Comparison of ENCODE assay signal across 9 mouse cellular contexts in the genomic region with DNA sequence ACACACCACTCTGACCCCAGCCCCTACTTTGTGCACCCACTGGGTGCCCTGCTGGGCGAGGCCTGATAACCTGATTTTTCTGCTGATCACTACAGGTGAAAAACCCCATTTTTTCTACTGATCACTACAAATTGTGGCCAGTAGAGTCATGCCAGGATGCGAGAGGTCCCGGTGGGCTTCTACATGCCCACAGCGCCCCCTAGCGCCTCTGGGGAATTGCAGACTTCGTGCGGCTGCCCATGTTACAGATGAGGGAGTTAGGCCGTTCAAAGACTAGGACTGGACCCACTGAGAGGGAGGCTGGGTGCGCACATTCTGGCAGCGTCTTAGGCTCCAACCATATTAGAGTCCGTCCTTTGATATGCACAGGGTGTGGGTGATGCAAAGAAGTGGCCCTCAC. TPM values are rescaled to one million over a fixed set of nuclear protein-coding genes. Genes with fewer than 3 reads are reported as not detected.
A peak's percentile ranks its signal among the peaks of the same experiment; 100 is the strongest.
DNase-seq lines count a peak whose midpoint lies in the region; ATAC-seq and TF ChIP-seq lines count a peak whose summit lies in the region.
"Had no signal": no experiment of that assay in that cellular context is flagged by ENCODE, and none has a peak within 500 bp of the region (broad histone marks: within the 10 kb centered on the region; RNA-seq: fewer than 3 reads in every experiment).

No protein-coding gene starts in this region.

- TF ChIP-seq CTCF in embryonic fibroblast, embryonic 13.5 days (IDR thresholded peaks at IDR 0.05; ENCODE audit: borderline replicate concordance, insufficient read depth, low read length) = 0 out of 2 replicates have a peak, but pooled peaks have one; percentile 27
- TF ChIP-seq CTCF in testis, adult 2 months (IDR thresholded peaks at IDR 0.05; ENCODE audit: control insufficient read depth, insufficient read depth, insufficient replicate concordance, low read depth, low read length) = peak; percentile 85

- no peak overlapping the region for H3K27ac ChIP-seq in embryonic fibroblast, embryonic 13.5 days (ENCODE audit: insufficient read depth, low read length)
- no peak overlapping the region for H3K27ac ChIP-seq in intestine, embryonic 16.5 days (ENCODE audit: low read length)
- no peak overlapping the region for H3K27ac ChIP-seq in midbrain, embryonic 10.5 days (replicated peaks)
- no peak overlapping the region for H3K27ac ChIP-seq in testis, adult 2 months (ENCODE audit: control insufficient read depth, insufficient read depth, low read depth, low read length)

- H3K9ac ChIP-seq in intestine, embryonic 16.5 days (ENCODE audit: low read depth, low read length) = peak overlapping the region; percentile 37; the same call in 1 of the 2 replicates

- 0 out of 2 replicates have a peak, but pooled peaks cover 3% of the 10 kb centered on the region for H3K27me3 ChIP-seq in intestine, embryonic 16.5 days (replicated peaks; ENCODE audit: control insufficient read depth, insufficient read depth, low read length)
- H3K27me3 ChIP-seq in midbrain, embryonic 10.5 days (ENCODE audit: low read depth, poor library complexity, severe bottlenecking) = peaks cover 21% of the 10 kb centered on the region
- no peaks in the 10 kb centered on the region for H3K27me3 ChIP-seq in testis, adult 2 months (ENCODE audit: control insufficient read depth, insufficient read depth, low read length)

- peak overlapping the region; percentile 33 for H3K4me2 ChIP-seq in intestine, embryonic 16.5 days (ENCODE audit: low read depth, low read length)

- H3K4me1 ChIP-seq in embryonic fibroblast, embryonic 13.5 days (ENCODE audit: control insufficient read depth, insufficient read depth, low read length) = no peaks in the 10 kb centered on the region
- peaks cover 10% of the 10 kb centered on the region; the same call in 1 of the 2 replicates for H3K4me1 ChIP-seq in intestine, embryonic 16.5 days (ENCODE audit: control insufficient read depth, insufficient read depth, low read length)
- H3K4me1 ChIP-seq in midbrain, embryonic 10.5 days = peaks cover 10% of the 10 kb centered on the region
- H3K4me1 ChIP-seq in testis, adult 2 months (ENCODE audit: control insufficient read depth, insufficient read depth, low read length) = peaks cover 9% of the 10 kb centered on the region

- 29% methylated on average over 11 of the region's 11 CpGs for WGBS in intestine, embryonic 16.5 days
- WGBS in midbrain, embryonic 10.5 days = 23% methylated on average over 11 of the region's 11 CpGs

- H3K4me3 ChIP-seq in embryonic fibroblast, embryonic 13.5 days (ENCODE audit: insufficient read depth, low read length) = no peak overlapping the region
- H3K4me3 ChIP-seq in intestine, embryonic 16.5 days (ENCODE audit: low read length) = peak overlapping the region; percentile 18; the same call in 1 of the 2 replicates
- H3K4me3 ChIP-seq in midbrain, embryonic 10.5 days = peak overlapping the region; percentile 34
- peak overlapping the region; percentile 53 for H3K4me3 ChIP-seq in testis, adult 2 months (ENCODE audit: control insufficient read depth, low read depth, low read length)

- no peaks in the 10 kb centered on the region for H3K9me3 ChIP-seq in intestine, embryonic 16.5 days (ENCODE audit: control insufficient read depth, low read length)
- no peaks in the 10 kb centered on the region for H3K9me3 ChIP-seq in midbrain, embryonic 10.5 days (replicated peaks)

- H3K36me3 ChIP-seq in intestine, embryonic 16.5 days (ENCODE audit: control insufficient read depth, insufficient read depth, low read length) = no peaks in the 10 kb centered on the region
- no peaks in the 10 kb centered on the region for H3K36me3 ChIP-seq in midbrain, embryonic 10.5 days
- no peaks in the 10 kb centered on the region for H3K36me3 ChIP-seq in testis, adult 2 months (ENCODE audit: control insufficient read depth, insufficient read depth, low read length)

- no peak for ATAC-seq in intestine, embryonic 16.5 days

- DNase-seq in adrenal gland, postnatal 14 days = peak; percentile 60
- DNase-seq in adrenal gland, adult 2 months = no peak
- peak; percentile 65 to 71 for DNase-seq in right cerebral cortex, postnatal 10 days (ENCODE audit: low spot score in 2 of 2)
- no peak for DNase-seq in right cerebral cortex, adult 18-20 months
- DNase-seq in midbrain, embryonic 10.5 days (ENCODE audit: low spot score) = peak; percentile 66

- TF ChIP-seq POLR2A in embryonic fibroblast, embryonic 13.5 days (IDR thresholded peaks at IDR 0.05; ENCODE audit: low read depth, low read length) = no peak
- no peak for TF ChIP-seq POLR2A in testis, adult 2 months (IDR thresholded peaks at IDR 0.05; ENCODE audit: control insufficient read depth, low read depth, low read length)

RNA-seq across cellular contexts. Expression of gene Myl10, which starts 21.9 kb away (rescaled TPM):
- total RNA-seq in adrenal gland, postnatal 14 days (2021) = not detected in 2 replicates
- total RNA-seq in adrenal gland, adult 2 months (2021) = not detected
- polyA plus RNA-seq in adrenal gland, adult 2 months (2012; rRNA removed) = not detected in 2 replicates
- polyA plus RNA-seq in embryonic fibroblast, embryonic 13.5 days (2011; ENCODE audit: insufficient read length, low read depth, missing spikeins) = not detected in 2 replicates
- not detected in 2 replicates for polyA plus RNA-seq in intestine, embryonic 16.5 days (2015; fragmentation: Nextera tagmentation; extraction: Ambion mirVana)
- not detected in 2 replicates for polyA plus RNA-seq in midbrain, embryonic 10.5 days (2016; fragmentation: Nextera tagmentation; extraction: Ambion mirVana)
- 148 and 150 TPM in 2 replicates for polyA plus RNA-seq in testis, adult 2 months (2012; rRNA removed)
- total RNA-seq: layer of hippocampus, adult 18-20 months had no signal

Comparison
In these comparisons a context has a peak if more than half of its experiments do, and no peak if none do; other contexts are left out.
1. DNase-seq: peak in adrenal gland, postnatal 14 days (single experiment), right cerebral cortex, postnatal 10 days (2 of 2) and midbrain, embryonic 10.5 days (single experiment); none in adrenal gland, adult 2 months (single experiment) and right cerebral cortex, adult 18-20 months (single experiment).
2. RNA of gene Myl10, which starts 21.9 kb away (polyA plus RNA-seq): 148 to 150 TPM in testis, adult 2 months; not detected in embryonic fibroblast, embryonic 13.5 days, not detected in adrenal gland, adult 2 months, not detected in intestine, embryonic 16.5 days and not detected in midbrain, embryonic 10.5 days; every median in the first group is over 100 times any median in the second.